Comparison of ENCODE assay signal across 8 mouse cellular contexts in genomic region chr2:74672481-74673362, GRCm38 (mm10). TPM values are rescaled to one million over a fixed set of nuclear protein-coding genes. Genes with fewer than 3 reads are reported as not detected.
DNase-seq lines count a peak whose midpoint lies in the region; ATAC-seq and TF ChIP-seq lines count a peak whose summit lies in the region.
"Had no signal": no experiment of that assay in that cellular context is flagged by ENCODE, and none has a peak within 500 bp of the region (broad histone marks: within the 10 kb centered on the region; RNA-seq: fewer than 3 reads in every experiment).

No protein-coding gene starts in this region.

- peak; percentile 67 for ATAC-seq in heart, postnatal 0 days (ENCODE audit: insufficient read depth, low read depth)
- ATAC-seq in midbrain, postnatal 0 days (ENCODE audit: low FRiP score): peak; percentile 34; the same call in 1 of the 2 replicates

- TF ChIP-seq EP300 in heart, postnatal 0 days (IDR thresholded peaks at IDR 0.05; ENCODE audit: low read depth): no peak

- no peaks in the 10 kb centered on the region for H3K36me3 ChIP-seq in heart, postnatal 0 days (replicated peaks; ENCODE audit: control insufficient read depth, insufficient read depth, low read length)
- H3K36me3 ChIP-seq in liver, adult 2 months (ENCODE audit: control insufficient read depth, insufficient read depth, low read length): no peaks in the 10 kb centered on the region
- no peaks in the 10 kb centered on the region for H3K36me3 ChIP-seq in midbrain, postnatal 0 days (ENCODE audit: insufficient read depth, low read length)

- no peak for TF ChIP-seq POLR2A in liver, adult 2 months (IDR thresholded peaks at IDR 0.05; ENCODE audit: extremely low read depth, insufficient read depth, low read length)

- peaks cover 8% of the 10 kb centered on the region; the same call in 1 of the 2 replicates for H3K4me1 ChIP-seq in heart, postnatal 0 days (ENCODE audit: control insufficient read depth, insufficient read depth)
- peaks cover 4% of the 10 kb centered on the region; the same call in 1 of the 2 replicates for H3K4me1 ChIP-seq in liver, adult 2 months (ENCODE audit: control insufficient read depth, insufficient read depth, low read length)
- H3K4me1 ChIP-seq in midbrain, postnatal 0 days (ENCODE audit: insufficient read depth, low read length): peaks cover 3% of the 10 kb centered on the region; the same call in 1 of the 2 replicates

- peak overlapping the region; percentile 41 for H3K4me3 ChIP-seq in heart, postnatal 0 days (ENCODE audit: low read depth, low read length)
- peak overlapping the region; percentile 44; the same call in 1 of the 2 replicates for H3K4me3 ChIP-seq in liver, adult 2 months (ENCODE audit: insufficient read depth, low read depth, low read length)
- H3K4me3 ChIP-seq in midbrain, postnatal 0 days (ENCODE audit: low read depth, low read length): peak overlapping the region; percentile 15; the same call in 1 of the 2 replicates

- H3K9ac ChIP-seq in heart, postnatal 0 days (replicated peaks; ENCODE audit: low read depth, low read length): no peak overlapping the region
- no peak overlapping the region for H3K9ac ChIP-seq in liver, adult 2 months (ENCODE audit: low read depth, low read length)
- H3K9ac ChIP-seq in midbrain, postnatal 0 days (replicated peaks; ENCODE audit: low read length, poor library complexity, severe bottlenecking): no peak overlapping the region

- peak; percentile 51 for DNase-seq in urinary bladder, adult 2 months (ENCODE audit: low spot score)
- no peak for DNase-seq in urinary bladder, postnatal 10 days (ENCODE audit: low spot score)
- DNase-seq in cerebellum, postnatal 36 days: peak; percentile 55 to 58
- no peak for DNase-seq in heart, postnatal 0 days (ENCODE audit: low spot score)
- peak; percentile 31 for DNase-seq in liver, adult 2 months (ENCODE audit: extremely low read depth, low read depth, low spot score)
- DNase-seq in midbrain, postnatal 0 days (ENCODE audit: low spot score): peak; percentile 70
- no peak for DNase-seq in frontal cortex, postnatal 36 days (ENCODE audit: low spot score in 2 of 2)

- no peaks in the 10 kb centered on the region for H3K9me3 ChIP-seq in heart, postnatal 0 days (replicated peaks; ENCODE audit: control insufficient read depth, low read length)
- H3K9me3 ChIP-seq in midbrain, postnatal 0 days (ENCODE audit: low read length): no peaks in the 10 kb centered on the region

- peak; percentile 73 for TF ChIP-seq CTCF in heart, postnatal 0 days (IDR thresholded peaks at IDR 0.05; ENCODE audit: low read depth)
- TF ChIP-seq CTCF in liver, adult 2 months (IDR thresholded peaks at IDR 0.05; ENCODE audit: low read depth, low read length): peak; percentile 84
- TF ChIP-seq CTCF in midbrain, postnatal 0 days (IDR thresholded peaks at IDR 0.05): peak; percentile 77

- peaks cover 100% of the 10 kb centered on the region for H3K27me3 ChIP-seq in heart, postnatal 0 days (ENCODE audit: control insufficient read depth, insufficient read depth, low read length)
- H3K27me3 ChIP-seq in liver, adult 2 months (ENCODE audit: control insufficient read depth, insufficient read depth, low read length): peaks cover 43% of the 10 kb centered on the region
- peaks cover 90% of the 10 kb centered on the region for H3K27me3 ChIP-seq in midbrain, postnatal 0 days (ENCODE audit: insufficient read depth, low read length)

- H3K79me2 ChIP-seq in liver, adult 2 months (ENCODE audit: control insufficient read depth, insufficient read depth, low read length): no peaks in the 10 kb centered on the region

- 7% methylated on average over 40 of the region's 40 CpGs for WGBS in heart, postnatal 0 days
- 7% methylated on average over 40 of the region's 40 CpGs for WGBS in liver, adult 2 months
- WGBS in midbrain, postnatal 0 days: under 1% methylated on average over 40 of the region's 40 CpGs

- H3K27ac ChIP-seq in heart, postnatal 0 days (ENCODE audit: low read depth): no peak overlapping the region
- H3K27ac ChIP-seq in liver, adult 2 months (replicated peaks; ENCODE audit: insufficient read depth, low read depth, low read length): no peak overlapping the region
- no peak overlapping the region for H3K27ac ChIP-seq in midbrain, postnatal 0 days (ENCODE audit: low read depth, low read length)

- peak overlapping the region; percentile 61 for H3K4me2 ChIP-seq in heart, postnatal 0 days (ENCODE audit: low read depth, low read length)
- H3K4me2 ChIP-seq in midbrain, postnatal 0 days (ENCODE audit: low read depth, low read length, poor library complexity, severe bottlenecking): peak overlapping the region; percentile 40

RNA-seq across cellular contexts. Expression of gene Hoxd12, which starts 2.1 kb away (rescaled TPM):
- 2.3 and 2.6 TPM in 2 replicates for polyA plus RNA-seq in urinary bladder, adult 2 months (2012; rRNA removed)
- total RNA-seq in heart, postnatal 0 days (2014; rRNA removed; ENCODE audit: low replicate concordance): not detected in 2 replicates
- polyA plus RNA-seq in heart, postnatal 0 days (2015; fragmentation: Nextera tagmentation; extraction: Ambion mirVana): not detected in 2 replicates
- not detected in 2 replicates for total RNA-seq in liver, adult 2 months (2014; rRNA removed)
- not detected in 2 replicates for polyA plus RNA-seq in liver, adult 2 months (2012; rRNA removed)
- total RNA-seq in midbrain, postnatal 0 days (2014; rRNA removed): not detected in 2 replicates
- polyA plus RNA-seq in midbrain, postnatal 0 days (2015; fragmentation: Nextera tagmentation; extraction: Ambion mirVana): not detected in 2 replicates
- polyA plus RNA-seq: large intestine, adult 2 months had no signal

RNA-seq across cellular contexts. Expression of gene Hoxd13, which starts 4.6 kb away (rescaled TPM):
- polyA plus RNA-seq in urinary bladder, adult 2 months (2012; rRNA removed): 15.4 and 17.9 TPM in 2 replicates
- not detected in 2 replicates for total RNA-seq in heart, postnatal 0 days (2014; rRNA removed; ENCODE audit: low replicate concordance)
- polyA plus RNA-seq in heart, postnatal 0 days (2015; fragmentation: Nextera tagmentation; extraction: Ambion mirVana): not detected in 2 replicates
- total RNA-seq in liver, adult 2 months (2014; rRNA removed): not detected in 2 replicates
- polyA plus RNA-seq in liver, adult 2 months (2012; rRNA removed): not detected in 2 replicates
- total RNA-seq in midbrain, postnatal 0 days (2014; rRNA removed): 0.19 TPM in 1 of 2 replicates, not detected in the other
- not detected in 2 replicates for polyA plus RNA-seq in midbrain, postnatal 0 days (2015; fragmentation: Nextera tagmentation; extraction: Ambion mirVana)
- polyA plus RNA-seq: large intestine, adult 2 months had no signal

RNA-seq across cellular contexts. Expression of gene Hoxd11, which starts 6.6 kb away (rescaled TPM):
- polyA plus RNA-seq in urinary bladder, adult 2 months (2012; rRNA removed): 8.1 and 8.9 TPM in 2 replicates
- total RNA-seq in heart, postnatal 0 days (2014; rRNA removed; ENCODE audit: low replicate concordance): 0.11 TPM in 1 of 2 replicates, not detected in the other
- not detected in 2 replicates for polyA plus RNA-seq in heart, postnatal 0 days (2015; fragmentation: Nextera tagmentation; extraction: Ambion mirVana)
- not detected in 2 replicates for total RNA-seq in liver, adult 2 months (2014; rRNA removed)
- not detected in 2 replicates for polyA plus RNA-seq in liver, adult 2 months (2012; rRNA removed)
- not detected in 2 replicates for total RNA-seq in midbrain, postnatal 0 days (2014; rRNA removed)
- not detected in 2 replicates for polyA plus RNA-seq in midbrain, postnatal 0 days (2015; fragmentation: Nextera tagmentation; extraction: Ambion mirVana)
- polyA plus RNA-seq: large intestine, adult 2 months had no signal

RNA-seq across cellular contexts. Expression of gene Evx2, which starts 13.4 kb away (rescaled TPM):
- 0.56 and 1.1 TPM in 2 replicates for polyA plus RNA-seq in urinary bladder, adult 2 months (2012; rRNA removed)
- total RNA-seq in heart, postnatal 0 days (2014; rRNA removed; ENCODE audit: low replicate concordance): not detected in 2 replicates
- not detected in 2 replicates for polyA plus RNA-seq in heart, postnatal 0 days (2015; fragmentation: Nextera tagmentation; extraction: Ambion mirVana)
- not detected in 2 replicates for total RNA-seq in liver, adult 2 months (2014; rRNA removed)
- polyA plus RNA-seq in liver, adult 2 months (2012; rRNA removed): not detected in 2 replicates
- 4.2 and 6.4 TPM in 2 replicates for total RNA-seq in midbrain, postnatal 0 days (2014; rRNA removed)
- 0.33 and 0.42 TPM in 2 replicates for polyA plus RNA-seq in midbrain, postnatal 0 days (2015; fragmentation: Nextera tagmentation; extraction: Ambion mirVana)
- polyA plus RNA-seq: large intestine, adult 2 months had no signal

RNA-seq across cellular contexts. Expression of gene Hoxd10, which starts 19.0 kb away (rescaled TPM):
- 13.5 and 14.9 TPM in 2 replicates for polyA plus RNA-seq in urinary bladder, adult 2 months (2012; rRNA removed)
- total RNA-seq in heart, postnatal 0 days (2014; rRNA removed; ENCODE audit: low replicate concordance): not detected in 2 replicates
- 0.08 TPM in 1 of 2 replicates, not detected in the other for polyA plus RNA-seq in heart, postnatal 0 days (2015; fragmentation: Nextera tagmentation; extraction: Ambion mirVana)
- not detected in 2 replicates for total RNA-seq in liver, adult 2 months (2014; rRNA removed)
- not detected in 2 replicates for polyA plus RNA-seq in liver, adult 2 months (2012; rRNA removed)
- total RNA-seq in midbrain, postnatal 0 days (2014; rRNA removed): 0.22 TPM in 1 of 2 replicates, not detected in the other
- not detected in 2 replicates for polyA plus RNA-seq in midbrain, postnatal 0 days (2015; fragmentation: Nextera tagmentation; extraction: Ambion mirVana)
- polyA plus RNA-seq: large intestine, adult 2 months had no signal

Comparison
In these comparisons a context has a peak if more than half of its experiments do, and no peak if none do; other contexts are left out.
1. DNase-seq: peak in urinary bladder, adult 2 months (single experiment), cerebellum, postnatal 36 days (2 of 2), liver, adult 2 months (single experiment) and midbrain, postnatal 0 days (single experiment); none in urinary bladder, postnatal 10 days (single experiment), heart, postnatal 0 days (single experiment) and frontal cortex, postnatal 36 days (0 of 2).
2. RNA of gene Hoxd13, which starts 4.6 kb away (polyA plus RNA-seq): 15.4 to 17.9 TPM in urinary bladder, adult 2 months; not detected in heart, postnatal 0 days, not detected in liver, adult 2 months and not detected in midbrain, postnatal 0 days; every median in the first group is over 10 times any median in the second.
3. Peak in every context shown above with its lines, with median percentiles within 50 percentile points of each other: H3K4me3 ChIP-seq and CTCF ChIP-seq.